Mouse (Mus musculus) heart, embryonic 16.5 days (tissue): ENCODE measurements around the gene Gpr45. TPM values are rescaled to one million over a fixed set of nuclear protein-coding genes. Genes with fewer than 3 reads are reported as not detected.

Experiments
- ATAC-seq: fragments of 200-750 bp; cut with Nextera tagmentation; replicated peaks from 2 replicates; pipeline ENCODE4 v1.8.0; 2017; ENCODE audit warnings: moderate number of reproducible peaks; ENCODE audit not compliant: insufficient read depth, low FRiP score; ENCODE audit errors: extremely low read depth
- H3K27ac ChIP-seq: fragments of 300-500 bp; sonication (generic); 2 replicates; pipeline ENCODE4 v1.5.1; 2014; ENCODE audit warnings: mild to moderate bottlenecking, low read length, control low read depth, moderate library complexity
- H3K27me3 ChIP-seq: fragments of 300-500 bp; sonication (generic); 2 replicates; pipeline ENCODE4 v1.6.1; 2014; ENCODE audit warnings: low read length, mixed read lengths; ENCODE audit not compliant: control insufficient read depth, insufficient read depth
- H3K36me3 ChIP-seq: fragments of 300-500 bp; sonication (generic); 2 replicates; pipeline ENCODE4 v1.6.1; 2014; ENCODE audit not compliant: control insufficient read depth, insufficient read depth
- H3K4me1 ChIP-seq: fragments of 300-500 bp; sonication (generic); 2 replicates; pipeline ENCODE4 v1.6.1; 2014; ENCODE audit warnings: low read length, mixed read lengths; ENCODE audit not compliant: control insufficient read depth, insufficient read depth
- H3K4me2 ChIP-seq: fragments of 300-500 bp; sonication (generic); 2 replicates; pipeline ENCODE4 v1.6.1; 2014; ENCODE audit warnings: low read depth, mild to moderate bottlenecking, control low read depth, low read length
- H3K4me3 ChIP-seq: fragments of 300-500 bp; sonication (generic); 2 replicates; pipeline ENCODE4 v1.5.1; 2014; ENCODE audit warnings: mild to moderate bottlenecking, control low read depth, low read length
- H3K9ac ChIP-seq: fragments of 300-500 bp; sonication (generic); 2 replicates; pipeline ENCODE4 v1.6.1; 2014; ENCODE audit warnings: low read length, control low read depth
- H3K9me3 ChIP-seq: fragments of 300-500 bp; sonication (generic); replicated peaks from 2 replicates; pipeline ENCODE4 v1.6.1; 2016; ENCODE audit warnings: low read length; ENCODE audit not compliant: control insufficient read depth
- WGBS: fragments of 180-500 bp; shearing (Covaris S2); extraction: QIAGEN DNeasy Blood & Tissue Kit; methylation state at CpG from one replicate; pipeline ENCODE4 v1.1.7; 2014; 5-methylcytosine and 5-hydroxymethylcytosine counted together
- polyA plus RNA-seq: library from polyadenylated mRNA; unstranded; fragments of >200 nt; fragmentation: Nextera tagmentation; extraction: Ambion mirVana; gene quantifications from 2 replicates; pipeline ENCODE4 v1.2.1, GENCODE M21; 2015

The Gpr45 gene
- 1.4 and 1.9 TPM in 2 replicates for polyA plus RNA-seq

- ATAC-seq: peak; percentile 68
- no peaks in the 10 kb centered on the region for H3K36me3 ChIP-seq
- peak within 1 kb of the TSS; percentile 78 for H3K4me3 ChIP-seq
- peak within 1 kb of the TSS; percentile 99 for H3K4me2 ChIP-seq
- H3K9me3 ChIP-seq: no peaks in the 10 kb centered on the region
- 3% methylated on average over 53 of the region's 71 CpGs for WGBS
- peak within 1 kb of the TSS; percentile 78 for H3K9ac ChIP-seq
- peaks cover 4% of the 10 kb centered on the region for H3K27me3 ChIP-seq
- no peaks in the 10 kb centered on the region for H3K4me1 ChIP-seq
- no peak within 1 kb of the TSS for H3K27ac ChIP-seq
Measured at GRCm38 (mm10) chr1:42952734-42953481, at the start of gene Gpr45. Gpr45 (plus strand) TSS chr1:42952872.

GRCm38 (mm10) chr1:42905148-42905547 is 47.5 kb upstream of the Gpr45 start:
- peaks cover 7% of the 10 kb centered on the region; the same call in 1 of the 2 replicates for H3K36me3 ChIP-seq
- H3K4me3 ChIP-seq: no peak overlapping the region
- no peak overlapping the region for H3K27ac ChIP-seq
- no peaks in the 10 kb centered on the region for H3K9me3 ChIP-seq
- no peak for ATAC-seq
- 78% methylated on average over 11 of the region's 11 CpGs for WGBS
- H3K27me3 ChIP-seq: no peaks in the 10 kb centered on the region
- no peak overlapping the region for H3K4me2 ChIP-seq
- no peak overlapping the region for H3K9ac ChIP-seq
- H3K4me1 ChIP-seq: no peaks in the 10 kb centered on the region

- H3K36me3 ChIP-seq: peaks cover 3% of the 10 kb centered on the region; the same call in 1 of the 2 replicates
- H3K27me3 ChIP-seq: no peaks in the 10 kb centered on the region
- no peak overlapping the region for H3K4me3 ChIP-seq
- no peak overlapping the region for H3K9ac ChIP-seq
- 84% methylated on average over 7 of the region's 7 CpGs for WGBS
- no peak for ATAC-seq
- H3K9me3 ChIP-seq: no peaks in the 10 kb centered on the region
- no peak overlapping the region for H3K27ac ChIP-seq
- no peak overlapping the region for H3K4me2 ChIP-seq
- H3K4me1 ChIP-seq: no peaks in the 10 kb centered on the region
Measured at GRCm38 (mm10) chr1:42906696-42907095, 46.0 kb upstream of the Gpr45 start.

GRCm38 (mm10) chr1:42907153-42907552 is 45.5 kb upstream of the Gpr45 start:
- no peak overlapping the region for H3K9ac ChIP-seq
- no peak for ATAC-seq
- peaks cover 3% of the 10 kb centered on the region; the same call in 1 of the 2 replicates for H3K36me3 ChIP-seq
- H3K27ac ChIP-seq: no peak overlapping the region
- no peaks in the 10 kb centered on the region for H3K9me3 ChIP-seq
- WGBS: 73% methylated on average over 4 of the region's 4 CpGs
- no peak overlapping the region for H3K4me2 ChIP-seq
- H3K4me1 ChIP-seq: no peaks in the 10 kb centered on the region
- H3K27me3 ChIP-seq: no peaks in the 10 kb centered on the region
- no peak overlapping the region for H3K4me3 ChIP-seq

- ATAC-seq: no peak
- 13% methylated on average over 4 of the region's 4 CpGs for WGBS
- Histone ChIP-seq H3K9me3 (no peaks in the 10 kb centered on the region), H3K27me3 (no peaks in the 10 kb centered on the region), H3K4me2 (no peak overlapping the region), H3K4me1 (0 out of 2 replicates have a peak, but pooled peaks cover 2% of the 10 kb centered on the region), H3K27ac (no peak overlapping the region), H3K9ac (no peak overlapping the region), H3K36me3 (no peaks in the 10 kb centered on the region), H3K4me3 (no peak overlapping the region)
Measured at GRCm38 (mm10) chr1:42915062-42915461, 37.6 kb upstream of the Gpr45 start.

GRCm38 (mm10) chr1:42916719-42917118 is 36.0 kb upstream of the Gpr45 start:
- H3K27me3 ChIP-seq: no peaks in the 10 kb centered on the region
- ATAC-seq: no peak
- no peak overlapping the region for H3K9ac ChIP-seq
- no peak overlapping the region for H3K4me3 ChIP-seq
- H3K9me3 ChIP-seq: no peaks in the 10 kb centered on the region
- no peak overlapping the region for H3K27ac ChIP-seq
- no peak overlapping the region for H3K4me2 ChIP-seq
- WGBS: 76% methylated on average over 7 of the region's 7 CpGs
- 0 out of 2 replicates have a peak, but pooled peaks cover 2% of the 10 kb centered on the region for H3K4me1 ChIP-seq
- no peaks in the 10 kb centered on the region for H3K36me3 ChIP-seq

- H3K4me1 ChIP-seq: no peaks in the 10 kb centered on the region
- no peak overlapping the region for H3K4me3 ChIP-seq
- no peak overlapping the region for H3K9ac ChIP-seq
- no peaks in the 10 kb centered on the region for H3K9me3 ChIP-seq
- WGBS: 17% methylated on average over 4 of the region's 4 CpGs
- no peak overlapping the region for H3K27ac ChIP-seq
- 0 out of 2 replicates have a peak overlapping the region, but pooled peaks have one; percentile 8 for H3K4me2 ChIP-seq
- no peak for ATAC-seq
- H3K27me3 ChIP-seq: no peaks in the 10 kb centered on the region
- H3K36me3 ChIP-seq: no peaks in the 10 kb centered on the region
Measured at GRCm38 (mm10) chr1:42917908-42918307, 34.8 kb upstream of the Gpr45 start.

GRCm38 (mm10) chr1:42923924-42924323 is 28.7 kb upstream of the Gpr45 start:
- Histone ChIP-seq H3K4me2 (no peak overlapping the region), H3K4me1 (no peaks in the 10 kb centered on the region), H3K9me3 (no peaks in the 10 kb centered on the region), H3K36me3 (no peaks in the 10 kb centered on the region), H3K27me3 (no peaks in the 10 kb centered on the region), H3K27ac (no peak overlapping the region), H3K9ac (no peak overlapping the region), H3K4me3 (no peak overlapping the region)
- ATAC-seq: no peak
- WGBS: 70% methylated on average over 5 of the region's 5 CpGs

GRCm38 (mm10) chr1:42933613-42934012 is 19.1 kb upstream of the Gpr45 start:
- WGBS: 71% methylated on average over 1 of the region's 1 CpGs

More at GRCm38 (mm10) chr1:42933613-42934012, 19.1 kb upstream of the Gpr45 start:
- Histone ChIP-seq H3K27me3 (no peaks in the 10 kb centered on the region), H3K9ac (no peak overlapping the region), H3K4me2 (no peak overlapping the region), H3K4me3 (no peak overlapping the region), H3K9me3 (no peaks in the 10 kb centered on the region), H3K27ac (no peak overlapping the region), H3K4me1 (no peaks in the 10 kb centered on the region), H3K36me3 (no peaks in the 10 kb centered on the region)
- no peak for ATAC-seq
